Mouse (Mus musculus) lung, embryonic 15.5 days (tissue): ENCODE results near the gene Tnk2. TPM values are rescaled to one million over a fixed set of nuclear protein-coding genes. Genes with fewer than 3 reads are reported as not detected.
A peak's percentile ranks its signal among the peaks of the same experiment; 100 is the strongest.

Experiments
- ATAC-seq: fragments of 200-750 bp; cut with Nextera tagmentation; 2 replicates; pipeline ENCODE4 v1.8.0; 2017; ENCODE audit warnings: moderate number of reproducible peaks, borderline replicate concordance; ENCODE audit not compliant: low FRiP score, low TSS enrichment; ENCODE audit errors: extremely low read depth
- H3K27ac ChIP-seq: fragments of 300-500 bp; sonication (generic); 2 replicates; pipeline ENCODE4 v1.5.1; 2015; ENCODE audit warnings: moderate library complexity, mild to moderate bottlenecking, inconsistent platforms
- H3K27me3 ChIP-seq: fragments of 300-500 bp; sonication (generic); 2 replicates; pipeline ENCODE4 v1.6.1; 2015; ENCODE audit warnings: inconsistent platforms
- H3K36me3 ChIP-seq: fragments of 300-500 bp; sonication (generic); 2 replicates; pipeline ENCODE4 v1.6.1; 2015; ENCODE audit warnings: inconsistent platforms
- H3K4me1 ChIP-seq: fragments of 300-500 bp; sonication (generic); 2 replicates; pipeline ENCODE4 v1.6.1; 2015; ENCODE audit warnings: inconsistent platforms
- H3K4me2 ChIP-seq: fragments of 300-500 bp; sonication (generic); 2 replicates; pipeline ENCODE4 v1.6.1; 2015; ENCODE audit warnings: inconsistent platforms, mild to moderate bottlenecking, moderate library complexity
- H3K4me3 ChIP-seq: fragments of 300-500 bp; sonication (generic); 2 replicates; pipeline ENCODE4 v1.5.1; 2015; ENCODE audit warnings: mild to moderate bottlenecking, inconsistent platforms
- H3K9ac ChIP-seq: fragments of 300-500 bp; sonication (generic); 2 replicates; pipeline ENCODE4 v1.6.1; 2015; ENCODE audit warnings: inconsistent platforms
- H3K9me3 ChIP-seq: fragments of 300-500 bp; sonication (generic); 2 replicates; pipeline ENCODE4 v1.6.1; 2016; ENCODE audit warnings: inconsistent platforms
- WGBS: fragments of 180-500 bp; shearing (Covaris S2); methylation state at CpG from one replicate; pipeline ENCODE4 v1.1.7; 2015; 5-methylcytosine and 5-hydroxymethylcytosine counted together
- polyA plus RNA-seq: library from polyadenylated mRNA; unstranded; fragments of >200 nt; fragmentation: Nextera tagmentation; extraction: Ambion mirVana; gene quantifications from 2 replicates; pipeline ENCODE4 v1.2.1, GENCODE M21; 2015

Tnk2 gene
- polyA plus RNA-seq, 1 experiment from 2014 or later: 17.2 TPM

DNA sequence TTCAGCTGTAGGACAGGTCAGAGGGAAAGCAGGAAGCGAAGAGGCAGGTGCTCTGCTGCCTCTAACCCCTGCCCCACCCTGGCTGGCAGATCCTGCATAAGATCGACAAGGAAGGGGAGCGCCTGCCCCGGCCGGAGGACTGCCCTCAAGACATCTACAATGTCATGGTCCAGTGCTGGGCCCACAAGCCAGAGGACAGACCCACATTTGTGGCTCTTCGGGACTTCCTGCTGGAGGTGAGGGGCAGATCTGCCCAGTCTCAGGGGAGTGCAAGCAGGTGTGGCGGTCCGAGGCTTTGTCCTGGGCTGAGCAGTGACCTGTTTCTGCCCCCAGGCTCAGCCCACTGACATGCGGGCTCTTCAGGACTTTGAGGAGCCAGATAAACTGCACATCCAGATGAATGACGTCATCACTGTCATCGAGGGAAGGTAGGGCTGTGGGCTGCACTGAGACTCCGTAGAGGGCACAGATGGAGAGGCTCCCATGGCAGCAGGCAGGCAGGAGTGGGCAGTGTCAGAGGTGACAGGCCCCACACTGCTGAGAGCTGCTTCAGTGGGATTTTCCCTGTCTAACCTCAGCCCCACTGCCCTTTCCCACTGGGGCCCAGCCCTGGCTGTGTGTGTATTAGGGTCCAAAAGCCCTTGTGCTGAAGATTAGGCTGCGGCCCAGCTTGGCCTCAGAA lies 27.7 kb downstream of the Tnk2 start:
- Histone ChIP-seq H3K9ac (no peak overlapping the region), H3K4me3 (no peak overlapping the region), H3K4me1 (peaks cover 36% of the 10 kb centered on the region), H3K27me3 (no peaks in the 10 kb centered on the region), H3K4me2 (no peak overlapping the region), H3K36me3 (peaks cover 50% of the 10 kb centered on the region), H3K9me3 (no peaks in the 10 kb centered on the region), H3K27ac (no peak overlapping the region)
- WGBS: 84% methylated on average over 13 of the region's 13 CpGs
- ATAC-seq: no peak

DNA sequence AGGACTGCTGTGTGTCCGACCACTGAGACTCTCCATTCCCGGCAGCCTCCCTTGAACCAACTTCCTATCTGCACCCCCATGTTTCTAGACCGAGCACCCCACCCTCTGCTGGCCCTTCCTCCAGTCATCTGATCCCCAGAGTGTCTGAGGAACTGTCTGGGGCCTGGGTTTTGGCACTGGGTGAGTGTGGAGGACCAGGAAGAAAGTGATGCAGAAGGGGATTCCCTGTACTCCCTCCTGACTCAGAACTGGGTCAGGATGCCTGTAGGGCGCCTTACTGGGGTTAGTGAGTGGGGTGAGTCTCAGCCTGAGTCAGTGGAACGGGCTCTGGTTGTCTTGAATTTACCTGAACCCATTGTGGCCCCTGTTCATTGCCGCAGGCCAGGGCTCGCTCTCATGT lies 28.6 kb downstream of the Tnk2 start:
- Histone ChIP-seq H3K36me3 (peaks cover 59% of the 10 kb centered on the region), H3K27ac (no peak overlapping the region)

DNA sequence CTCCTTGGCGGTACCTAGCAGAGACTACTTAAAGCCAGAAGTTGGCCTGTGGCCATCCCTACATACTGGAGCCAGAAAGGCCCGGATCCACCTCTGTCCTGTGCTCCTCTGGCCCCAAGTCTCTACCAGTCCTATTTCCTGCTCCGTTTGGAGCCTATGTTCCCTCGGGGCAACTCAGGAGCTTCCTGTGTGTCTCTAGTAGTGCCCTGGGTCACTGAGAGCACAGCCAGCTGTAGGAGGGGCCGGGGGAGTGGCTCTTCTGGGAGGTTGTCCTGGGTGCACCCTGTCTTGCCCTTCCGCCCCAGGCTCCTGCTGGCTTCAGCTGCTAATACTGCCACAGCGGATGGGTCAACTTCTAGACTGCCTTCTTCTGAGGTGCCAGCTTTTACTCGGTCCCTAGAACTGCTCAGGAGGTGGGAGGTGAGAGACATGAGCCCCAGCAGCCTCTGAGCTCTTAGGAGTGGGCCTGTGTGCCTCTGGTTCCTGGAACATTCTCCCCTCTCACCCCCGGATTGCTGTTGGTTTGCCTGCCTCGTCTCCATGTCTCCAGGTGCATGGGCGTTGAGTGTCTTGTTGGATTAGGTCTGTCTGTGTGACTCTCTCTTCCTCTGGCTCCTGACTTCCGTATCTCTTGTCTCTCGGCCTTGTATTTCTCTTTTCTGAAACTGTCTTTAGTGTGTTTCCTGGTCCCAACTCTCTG lies 29.3 kb downstream of the Tnk2 start:
- Histone ChIP-seq H3K27me3 (no peaks in the 10 kb centered on the region), H3K36me3 (peaks cover 60% of the 10 kb centered on the region), H3K4me2 (no peak overlapping the region), H3K27ac (no peak overlapping the region), H3K4me1 (peaks cover 20% of the 10 kb centered on the region), H3K9ac (no peak overlapping the region), H3K9me3 (no peaks in the 10 kb centered on the region), H3K4me3 (no peak overlapping the region)
- ATAC-seq: no peak
- WGBS: 66% methylated on average over 13 of the region's 13 CpGs

More for the DNA sequence above, 28.6 kb downstream of the Tnk2 start:
- Histone ChIP-seq H3K9ac (no peak overlapping the region), H3K4me3 (no peak overlapping the region), H3K4me2 (no peak overlapping the region), H3K9me3 (no peaks in the 10 kb centered on the region), H3K27me3 (no peaks in the 10 kb centered on the region), H3K4me1 (peaks cover 27% of the 10 kb centered on the region)
- ATAC-seq: no peak
- WGBS: 81% methylated on average over 7 of the region's 7 CpGs

DNA sequence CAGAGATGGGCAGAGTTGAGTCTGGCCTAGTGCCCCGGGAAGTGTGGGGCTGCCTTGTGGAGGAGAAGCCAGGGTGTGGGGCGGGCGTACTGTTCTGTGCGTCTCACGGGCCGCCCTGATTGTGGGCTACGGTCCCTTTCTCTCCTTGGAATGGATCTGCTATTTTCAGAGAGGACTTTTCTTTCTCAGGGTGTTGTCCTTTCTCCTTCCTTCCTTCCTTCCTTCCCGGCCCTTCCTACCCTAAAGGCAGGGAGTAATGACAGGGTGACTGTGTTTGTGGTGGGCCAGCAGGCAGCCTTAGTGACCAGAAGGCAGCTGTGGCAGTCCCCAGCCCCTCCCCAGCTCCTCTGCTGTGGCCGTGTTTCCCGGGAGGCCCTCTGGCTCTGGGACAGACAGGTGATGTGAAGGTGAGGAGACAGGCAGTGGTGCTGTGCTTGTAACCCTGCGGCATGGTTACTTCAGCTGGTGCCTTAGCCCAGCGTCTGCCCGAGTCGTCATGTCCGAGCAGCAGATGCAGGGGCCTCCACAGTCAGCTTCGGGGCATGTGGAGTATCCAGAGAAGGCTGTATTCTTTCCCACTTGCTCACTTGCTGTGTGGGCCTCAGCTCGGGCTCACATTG lies 30.6 kb downstream of the Tnk2 start:
- H3K27ac ChIP-seq: no peak overlapping the region
- 78% methylated on average over 17 of the region's 17 CpGs for WGBS
- H3K9me3 ChIP-seq: no peaks in the 10 kb centered on the region
- no peaks in the 10 kb centered on the region for H3K27me3 ChIP-seq
- H3K36me3 ChIP-seq: peaks cover 65% of the 10 kb centered on the region
- H3K4me3 ChIP-seq: no peak overlapping the region
- peaks cover 16% of the 10 kb centered on the region for H3K4me1 ChIP-seq
- H3K4me2 ChIP-seq: no peak overlapping the region
- no peak overlapping the region for H3K9ac ChIP-seq
- no peak for ATAC-seq

GRCm38 (mm10) chr16:32677040-32677700 lies 33.5 kb downstream of the Tnk2 start:
- no peak overlapping the region for H3K4me3 ChIP-seq
- no peak overlapping the region for H3K9ac ChIP-seq
- peaks cover 67% of the 10 kb centered on the region for H3K36me3 ChIP-seq
- H3K4me1 ChIP-seq: peaks cover 8% of the 10 kb centered on the region; the same call in 1 of the 2 replicates
- H3K27ac ChIP-seq: no peak overlapping the region
- ATAC-seq: no peak
- H3K9me3 ChIP-seq: no peaks in the 10 kb centered on the region
- no peak overlapping the region for H3K4me2 ChIP-seq
- WGBS: 79% methylated on average over 10 of the region's 10 CpGs
- no peaks in the 10 kb centered on the region for H3K27me3 ChIP-seq

- Histone ChIP-seq H3K4me3 (no peak overlapping the region), H3K9me3 (no peaks in the 10 kb centered on the region), H3K36me3 (peaks cover 66% of the 10 kb centered on the region), H3K9ac (no peak overlapping the region), H3K27me3 (no peaks in the 10 kb centered on the region), H3K4me1 (peaks cover 4% of the 10 kb centered on the region), H3K4me2 (no peak overlapping the region), H3K27ac (no peak overlapping the region)
- ATAC-seq: no peak
- 70% methylated on average over 12 of the region's 14 CpGs for WGBS
Measured at GRCm38 (mm10) chr16:32677903-32678302, 34.2 kb downstream of the Tnk2 start.

GRCm38 (mm10) chr16:32678812-32679211 lies 35.1 kb downstream of the Tnk2 start:
- no peak overlapping the region for H3K27ac ChIP-seq
- H3K9ac ChIP-seq: no peak overlapping the region
- H3K36me3 ChIP-seq: peaks cover 69% of the 10 kb centered on the region
- 81% methylated on average over 14 of the region's 14 CpGs for WGBS
- H3K9me3 ChIP-seq: no peaks in the 10 kb centered on the region
- ATAC-seq: no peak
- no peak overlapping the region for H3K4me2 ChIP-seq
- no peak overlapping the region for H3K4me3 ChIP-seq
- peaks cover 7% of the 10 kb centered on the region; the same call in 1 of the 2 replicates for H3K4me1 ChIP-seq
- H3K27me3 ChIP-seq: no peaks in the 10 kb centered on the region

GRCm38 (mm10) chr16:32679976-32680375 lies 36.3 kb downstream of the Tnk2 start:
- Histone ChIP-seq H3K4me3 (no peak overlapping the region), H3K9me3 (no peaks in the 10 kb centered on the region), H3K4me2 (no peak overlapping the region), H3K27ac (no peak overlapping the region), H3K36me3 (peaks cover 58% of the 10 kb centered on the region), H3K4me1 (peaks cover 7% of the 10 kb centered on the region; the same call in 1 of the 2 replicates), H3K9ac (no peak overlapping the region), H3K27me3 (no peaks in the 10 kb centered on the region)
- 87% methylated on average over 16 of the region's 16 CpGs for WGBS
- no peak for ATAC-seq

GRCm38 (mm10) chr16:32680806-32681205 lies 37.1 kb downstream of the Tnk2 start:
- Histone ChIP-seq H3K9ac (no peak overlapping the region), H3K36me3 (peaks cover 50% of the 10 kb centered on the region), H3K27me3 (no peaks in the 10 kb centered on the region), H3K9me3 (no peaks in the 10 kb centered on the region), H3K4me3 (no peak overlapping the region), H3K27ac (no peak overlapping the region), H3K4me2 (no peak overlapping the region), H3K4me1 (peaks cover 13% of the 10 kb centered on the region)
- WGBS: 81% methylated on average over 6 of the region's 6 CpGs
- ATAC-seq: no peak

DNA sequence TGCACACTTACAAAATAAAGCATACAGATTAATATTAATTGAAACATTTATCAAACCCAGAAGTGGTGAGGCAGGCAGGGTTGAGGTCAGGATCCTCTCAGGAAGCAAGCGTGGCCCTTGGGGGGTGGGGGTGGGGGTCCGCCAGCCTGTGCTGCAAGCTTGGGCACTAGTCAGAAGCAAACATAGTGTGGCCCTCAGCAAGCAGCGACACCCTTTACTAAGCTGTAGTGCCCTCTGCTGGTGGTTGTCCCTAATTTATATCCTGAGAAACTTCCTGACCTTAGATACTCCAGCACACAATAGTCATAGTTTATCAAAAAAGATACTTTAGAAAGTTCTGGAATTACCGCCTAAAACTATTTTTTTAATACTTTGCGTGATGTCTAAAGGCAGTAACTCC lies 38.5 kb downstream of the Tnk2 start:
- Histone ChIP-seq H3K9ac (no peak overlapping the region), H3K27ac (no peak overlapping the region), H3K9me3 (no peaks in the 10 kb centered on the region), H3K36me3 (peaks cover 36% of the 10 kb centered on the region), H3K4me1 (peaks cover 14% of the 10 kb centered on the region), H3K4me3 (no peak overlapping the region), H3K27me3 (no peaks in the 10 kb centered on the region), H3K4me2 (no peak overlapping the region)
- no peak for ATAC-seq
- WGBS: 27% methylated on average over 5 of the region's 5 CpGs

DNA sequence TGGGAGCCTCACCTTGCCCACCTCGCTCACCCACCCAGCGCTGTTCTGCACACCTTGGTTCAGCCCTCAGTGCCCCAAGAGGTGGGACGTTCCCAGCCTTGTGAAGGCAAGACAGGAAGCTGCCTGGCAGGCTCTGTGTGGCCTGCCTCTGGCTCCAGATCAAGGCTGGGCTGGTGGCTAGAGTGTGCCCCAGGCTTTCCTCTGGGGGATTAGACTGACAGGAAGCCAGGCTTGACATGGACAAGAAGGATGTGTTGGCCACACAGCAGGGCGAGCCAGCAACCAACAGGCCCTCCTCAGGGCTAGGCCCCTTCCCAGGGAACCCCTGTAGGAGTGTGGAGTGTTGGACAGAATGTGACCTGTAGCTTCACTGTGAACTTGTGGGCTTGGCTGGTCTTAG lies 39.2 kb downstream of the Tnk2 start:
- ATAC-seq: no peak
- no peaks in the 10 kb centered on the region for H3K27me3 ChIP-seq
- H3K9ac ChIP-seq: no peak overlapping the region
- 69% methylated on average over 4 of the region's 4 CpGs for WGBS
- peaks cover 14% of the 10 kb centered on the region for H3K4me1 ChIP-seq
- no peak overlapping the region for H3K4me2 ChIP-seq
- H3K36me3 ChIP-seq: peaks cover 35% of the 10 kb centered on the region
- H3K9me3 ChIP-seq: no peaks in the 10 kb centered on the region
- no peak overlapping the region for H3K4me3 ChIP-seq
- peak overlapping the region; percentile 1; the same call in 1 of the 2 replicates for H3K27ac ChIP-seq
